Mouse (Mus musculus): ENCODE measurements around the gene Vmn2r8. TPM values are rescaled to one million over a fixed set of nuclear protein-coding genes. Genes with fewer than 3 reads are reported as not detected.
"Not testable (repeated sequence)": the region's sequence is repeated elsewhere in the genome, so short reads cannot be mapped to it uniquely, and the experiment has no call there.

Vmn2r8 gene
- polyA plus RNA-seq, 1 experiment: not detected

- no peaks in the 10 kb centered on the region for H3K79me3 ChIP-seq (ENCODE audit: low read depth)
- H3K36me3 ChIP-seq (ENCODE audit: control insufficient read depth, insufficient read depth): no peaks in the 10 kb centered on the region
- no peak within 1 kb of the TSS for H3ac ChIP-seq (ENCODE audit: control insufficient read depth, insufficient read length, low read depth)
- H3K27me3 ChIP-seq (ENCODE audit: control insufficient read depth, insufficient read depth, insufficient read length): no peaks in the 10 kb centered on the region
- TF ChIP-seq CEBPB (IDR thresholded peaks at IDR 0.05; ENCODE audit: low read depth) (no peak), USF1 (IDR thresholded peaks at IDR 0.05; ENCODE audit: low read depth) (no peak), FOSL1 (IDR thresholded peaks at IDR 0.05; ENCODE audit: insufficient read depth, low read length, poor library complexity, severe bottlenecking) (no peak), MAX (IDR thresholded peaks at IDR 0.05) (no peak), MYOD1 (IDR thresholded peaks at IDR 0.05; ENCODE audit: control insufficient read depth, insufficient read length, low read depth) (no peak), CTCF (IDR thresholded peaks at IDR 0.05; ENCODE audit: control insufficient read depth, insufficient read depth, insufficient read length) (no peak), MYOG (IDR thresholded peaks at IDR 0.05; ENCODE audit: control insufficient read depth, extremely low read depth, insufficient read length) (no peak)
- no peak within 1 kb of the TSS for H3K4me3 ChIP-seq (ENCODE audit: insufficient read depth, poor library complexity, severe bottlenecking)
- no peaks in the 10 kb centered on the region for H3K79me2 ChIP-seq (ENCODE audit: control insufficient read depth, insufficient read depth)
These were observed 33.9 kb downstream of the Vmn2r8 start, which contains the start of gene Rnf212 for GRCm38 (mm10) chr5:108774630-108775306. Gene Rnf212, minus strand, starts transcription at chr5:108774982.

GRCm38 (mm10) chr5:108760002-108760401 lies 48.6 kb downstream of the Vmn2r8 start:
- H3K79me3 ChIP-seq (ENCODE audit: low read depth): no peaks in the 10 kb centered on the region
- TF ChIP-seq USF1 (IDR thresholded peaks at IDR 0.05; ENCODE audit: low read depth) (no peak), MYOD1 (IDR thresholded peaks at IDR 0.05; ENCODE audit: control insufficient read depth, insufficient read length, low read depth) (no peak), FOSL1 (IDR thresholded peaks at IDR 0.05; ENCODE audit: insufficient read depth, low read length, poor library complexity, severe bottlenecking) (no peak)
- H3K79me2 ChIP-seq (ENCODE audit: control insufficient read depth, insufficient read depth): no peaks in the 10 kb centered on the region

GRCm38 (mm10) chr5:108758396-108758795 lies 50.3 kb downstream of the Vmn2r8 start:
- TF ChIP-seq CTCF (IDR thresholded peaks at IDR 0.05; ENCODE audit: control insufficient read depth, insufficient read depth, insufficient read length): no peak
- no peak for TF ChIP-seq MYOG (IDR thresholded peaks at IDR 0.05; ENCODE audit: control insufficient read depth, extremely low read depth, insufficient read length)
- no peak for TF ChIP-seq USF1 (IDR thresholded peaks at IDR 0.05; ENCODE audit: low read depth)
- TF ChIP-seq MAX (IDR thresholded peaks at IDR 0.05): no peak
- TF ChIP-seq FOSL1 (IDR thresholded peaks at IDR 0.05; ENCODE audit: insufficient read depth, low read length, poor library complexity, severe bottlenecking): no peak
- no peak for TF ChIP-seq CEBPB (IDR thresholded peaks at IDR 0.05; ENCODE audit: low read depth)
- no peak for TF ChIP-seq MYOD1 (IDR thresholded peaks at IDR 0.05; ENCODE audit: control insufficient read depth, insufficient read length, low read depth)
- no peaks in the 10 kb centered on the region for H3K79me2 ChIP-seq (ENCODE audit: control insufficient read depth, insufficient read depth)
- H3ac ChIP-seq (ENCODE audit: control insufficient read depth, insufficient read length, low read depth): no peak overlapping the region
- no peak overlapping the region for H3K4me3 ChIP-seq (ENCODE audit: insufficient read depth, poor library complexity, severe bottlenecking)
- no peaks in the 10 kb centered on the region for H3K79me3 ChIP-seq (ENCODE audit: low read depth)
- no peaks in the 10 kb centered on the region for H3K36me3 ChIP-seq (ENCODE audit: control insufficient read depth, insufficient read depth)
- no peaks in the 10 kb centered on the region for H3K27me3 ChIP-seq (ENCODE audit: control insufficient read depth, insufficient read depth, insufficient read length)

More at GRCm38 (mm10) chr5:108760002-108760401, 48.6 kb downstream of the Vmn2r8 start:
- Histone ChIP-seq H3ac (ENCODE audit: control insufficient read depth, insufficient read length, low read depth) (no peak overlapping the region), H3K4me3 (ENCODE audit: insufficient read depth, poor library complexity, severe bottlenecking) (no peak overlapping the region), H3K27me3 (ENCODE audit: control insufficient read depth, insufficient read depth, insufficient read length) (no peaks in the 10 kb centered on the region), H3K36me3 (ENCODE audit: control insufficient read depth, insufficient read depth) (no peaks in the 10 kb centered on the region)

GRCm38 (mm10) chr5:108751258-108751657 lies 57.4 kb downstream of the Vmn2r8 start:
- H3K4me3 ChIP-seq (ENCODE audit: insufficient read depth, poor library complexity, severe bottlenecking); H3K79me3 ChIP-seq (ENCODE audit: low read depth); H3K27me3 ChIP-seq (ENCODE audit: control insufficient read depth, insufficient read depth, insufficient read length); H3K36me3 ChIP-seq (ENCODE audit: control insufficient read depth, insufficient read depth); H3ac ChIP-seq (ENCODE audit: control insufficient read depth, insufficient read length, low read depth); H3K79me2 ChIP-seq (ENCODE audit: control insufficient read depth, insufficient read depth): not testable (repeated sequence)

- Histone ChIP-seq H3K36me3 (ENCODE audit: control insufficient read depth, insufficient read depth) (no peaks in the 10 kb centered on the region), H3ac (ENCODE audit: control insufficient read depth, insufficient read length, low read depth) (no peak overlapping the region), H3K4me3 (ENCODE audit: insufficient read depth, poor library complexity, severe bottlenecking) (no peak overlapping the region), H3K79me3 (ENCODE audit: low read depth) (no peaks in the 10 kb centered on the region), H3K27me3 (ENCODE audit: control insufficient read depth, insufficient read depth, insufficient read length) (no peaks in the 10 kb centered on the region), H3K79me2 (ENCODE audit: control insufficient read depth, insufficient read depth) (no peaks in the 10 kb centered on the region)
- TF ChIP-seq USF1 (IDR thresholded peaks at IDR 0.05; ENCODE audit: low read depth): no peak
- no peak for TF ChIP-seq MAX (IDR thresholded peaks at IDR 0.05)
- TF ChIP-seq MYOG (IDR thresholded peaks at IDR 0.05; ENCODE audit: control insufficient read depth, extremely low read depth, insufficient read length): no peak
- no peak for TF ChIP-seq CEBPB (IDR thresholded peaks at IDR 0.05; ENCODE audit: low read depth)
- TF ChIP-seq CTCF (IDR thresholded peaks at IDR 0.05; ENCODE audit: control insufficient read depth, insufficient read depth, insufficient read length): no peak
- TF ChIP-seq MYOD1 (IDR thresholded peaks at IDR 0.05; ENCODE audit: control insufficient read depth, insufficient read length, low read depth): no peak
- no peak for TF ChIP-seq FOSL1 (IDR thresholded peaks at IDR 0.05; ENCODE audit: insufficient read depth, low read length, poor library complexity, severe bottlenecking)
These were observed 58.1 kb downstream of the Vmn2r8 start for GRCm38 (mm10) chr5:108750328-108751210.

Data from C2C12 (cell line).